Comparison of ENCODE assay signal across 33 mouse cellular contexts in the genomic region with DNA sequence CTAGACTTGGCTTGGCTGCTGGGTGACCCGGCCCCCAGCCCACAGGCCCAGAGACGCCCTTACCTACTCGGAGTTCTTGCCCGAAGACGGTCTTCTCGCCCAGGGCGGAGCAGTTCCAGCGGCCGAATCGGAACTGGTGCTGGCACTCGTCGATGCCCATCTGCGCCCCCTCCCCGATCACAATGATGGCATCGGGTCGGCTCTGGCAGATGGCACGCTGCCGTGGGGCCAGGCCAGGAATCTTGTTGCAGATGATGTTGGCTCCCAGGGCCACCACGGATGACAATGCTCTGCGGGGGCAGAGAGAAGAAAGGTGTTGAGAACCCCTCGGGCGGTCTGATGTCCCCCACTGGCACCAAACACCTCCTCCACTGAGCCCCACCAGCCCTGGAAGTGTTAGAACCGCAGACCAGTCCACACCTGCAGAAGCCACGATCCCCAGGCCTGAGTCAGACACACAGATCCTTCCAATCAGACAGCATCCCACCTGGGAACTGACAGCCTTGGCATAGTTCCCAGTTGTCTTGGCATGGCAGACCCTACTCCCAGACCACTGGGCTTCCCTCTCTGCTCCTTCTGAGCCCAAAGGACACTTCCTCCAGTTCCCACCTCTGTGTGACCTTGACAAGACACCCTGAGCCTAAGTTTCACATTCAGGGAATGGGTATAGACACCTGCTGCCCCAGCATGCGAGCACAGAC. TPM values are rescaled to one million over a fixed set of nuclear protein-coding genes. Genes with fewer than 3 reads are reported as not detected.
DNase-seq lines count a peak whose midpoint lies in the region; ATAC-seq and TF ChIP-seq lines count a peak whose summit lies in the region.
"Had no signal": no experiment of that assay in that cellular context is flagged by ENCODE, and none has a peak within 500 bp of the region (broad histone marks: within the 10 kb centered on the region; RNA-seq: fewer than 3 reads in every experiment).

No protein-coding gene starts in this region.

- 83% methylated on average over 25 of the region's 25 CpGs for WGBS in forebrain, embryonic 13.5 days
- WGBS in forebrain, embryonic 16.5 days = 82% methylated on average over 25 of the region's 25 CpGs

- H3K27ac ChIP-seq in forebrain, embryonic 13.5 days = 0 out of 2 replicates have a peak overlapping the region, but pooled peaks have one; percentile 25
- H3K27ac ChIP-seq in forebrain, embryonic 16.5 days (ENCODE audit: low read length) = no peak overlapping the region; the same call in 1 of the 2 replicates
- H3K27ac ChIP-seq: forebrain, embryonic 10.5 days; gastrocnemius, adult 2 months had no signal

- TF ChIP-seq CTCF in brain, embryonic 14.5 days (IDR thresholded peaks at IDR 0.05; ENCODE audit: borderline replicate concordance, extremely low read depth, insufficient read depth, insufficient read length) = no peak

- peaks cover 16% of the 10 kb centered on the region; the same call in 1 of the 2 replicates for H3K36me3 ChIP-seq in forebrain, embryonic 13.5 days (ENCODE audit: poor library complexity, severe bottlenecking)
- no peaks in the 10 kb centered on the region for H3K36me3 ChIP-seq in forebrain, embryonic 16.5 days (ENCODE audit: control insufficient read depth, insufficient read depth)

- no peaks in the 10 kb centered on the region; the same call in 1 of the 2 replicates for H3K9me3 ChIP-seq in forebrain, embryonic 13.5 days (replicated peaks)
- H3K9me3 ChIP-seq in forebrain, embryonic 16.5 days (ENCODE audit: control insufficient read depth, low read length) = peaks cover 4% of the 10 kb centered on the region; the same call in 1 of the 2 replicates
- H3K9me3 ChIP-seq: forebrain, embryonic 10.5 days had no signal

- DNase-seq in left cerebral cortex, postnatal 4 days = peak; percentile 82
- no peak for DNase-seq in left cerebral cortex, adult 8-10 months (ENCODE audit: low spot score in 2 of 2)
- peak; percentile 39 for DNase-seq in brain, embryonic 14.5 days (ENCODE audit: low read depth)
- DNase-seq in ovary, postnatal 14 days (ENCODE audit: low spot score) = no peak
- DNase-seq: adrenal gland, adult 2 months; adrenal gland, postnatal 14 days; cerebellum, adult 18-20 months; cerebellum, adult 9-11 months; forebrain, postnatal 0 days; gastrocnemius, adult 2 months; gastrocnemius, postnatal 14 days; heart, adult 11 months had no signal

- intact Hi-C loops in left cerebral cortex, postnatal 4 days (cut with DNase I) = no loop called here

- TF ChIP-seq POLR2A in brain, embryonic 14.5 days (IDR thresholded peaks at IDR 0.05; ENCODE audit: borderline replicate concordance, extremely low read depth, insufficient read depth, insufficient read length, poor library complexity, severe bottlenecking) = no peak

- no peak overlapping the region for H3K4me3 ChIP-seq in forebrain, embryonic 13.5 days
- H3K4me3 ChIP-seq in forebrain, embryonic 16.5 days (replicated peaks; ENCODE audit: low read length) = no peak overlapping the region
- H3K4me3 ChIP-seq: forebrain, embryonic 10.5 days; gastrocnemius, adult 2 months; hindbrain, embryonic 13.5 days had no signal

- H3K4me1 ChIP-seq in forebrain, embryonic 13.5 days = peaks cover 13% of the 10 kb centered on the region
- H3K4me1 ChIP-seq in forebrain, embryonic 16.5 days (replicated peaks; ENCODE audit: control insufficient read depth, insufficient read depth, low read length) = peaks cover 13% of the 10 kb centered on the region

- H3K9ac ChIP-seq in forebrain, embryonic 13.5 days = no peak overlapping the region
- H3K9ac ChIP-seq in forebrain, embryonic 16.5 days (replicated peaks; ENCODE audit: low read depth, low read length) = no peak overlapping the region
- H3K9ac ChIP-seq: forebrain, postnatal 0 days; hindbrain, embryonic 13.5 days had no signal

- H3K4me2 ChIP-seq in forebrain, embryonic 13.5 days = no peak overlapping the region
- H3K4me2 ChIP-seq in forebrain, embryonic 16.5 days (ENCODE audit: low read length) = no peak overlapping the region
- H3K4me2 ChIP-seq: heart, embryonic 11.5 days; hindbrain, embryonic 13.5 days had no signal

- no peaks in the 10 kb centered on the region for H3K27me3 ChIP-seq in forebrain, embryonic 13.5 days
- H3K27me3 ChIP-seq in forebrain, embryonic 16.5 days (replicated peaks; ENCODE audit: control insufficient read depth, insufficient read depth, low read length) = no peaks in the 10 kb centered on the region
- H3K27me3 ChIP-seq: hindbrain, embryonic 13.5 days had no signal

- no peak for ATAC-seq in forebrain, embryonic 13.5 days
- no peak for ATAC-seq in forebrain, embryonic 16.5 days
- ATAC-seq: CD4-positive, CD25-positive, alpha-beta regulatory T cell, adult 4 months; forebrain, postnatal 0 days; hindbrain, embryonic 16.5 days; inflammation-experienced regulatory T-cells, adult 6 months; intestine, embryonic 16.5 days had no signal

RNA-seq across cellular contexts. Expression of a gene that starts 23.3 kb away (rescaled TPM):
- polyA plus RNA-seq in forebrain, embryonic 13.5 days (2015; fragmentation: Nextera tagmentation; extraction: Ambion mirVana) = 84.0 and 92.2 TPM in 2 replicates
- polyA plus RNA-seq in forebrain, embryonic 16.5 days (2015; fragmentation: Nextera tagmentation; extraction: Ambion mirVana) = 110 and 125 TPM in 2 replicates
- total RNA-seq in left cerebral cortex, postnatal 4 days (2021) = 10 to 100 TPM; 65.6 to 67.5 TPM
- 10 to 100 TPM; 30.9 to 37.9 (median 35.1) TPM for total RNA-seq in left cerebral cortex, adult 8-10 months (2022)
- polyA plus RNA-seq in brain, embryonic 14.5 days (2012; rRNA removed) = 56.4 and 72.5 TPM in 2 replicates
- total RNA-seq: gastrocnemius, adult 2 months; hematopoietic stem cell, adult 5-6 weeks; MEL had no signal
- polyA plus RNA-seq: CD4-positive, CD25-positive, alpha-beta regulatory T cell, adult 4 months; inflammation-experienced regulatory T-cells, adult 6 months had no signal

RNA-seq across cellular contexts. Expression of a gene that starts 56.0 kb away (rescaled TPM):
- not detected in 2 replicates for polyA plus RNA-seq in forebrain, embryonic 13.5 days (2015; fragmentation: Nextera tagmentation; extraction: Ambion mirVana)
- not detected in 2 replicates for polyA plus RNA-seq in forebrain, embryonic 16.5 days (2015; fragmentation: Nextera tagmentation; extraction: Ambion mirVana)
- not detected for total RNA-seq in left cerebral cortex, postnatal 4 days (2021)
- not detected for total RNA-seq in left cerebral cortex, adult 8-10 months (2022)
- 0.05 TPM in 1 of 2 replicates, not detected in the other for polyA plus RNA-seq in brain, embryonic 14.5 days (2012; rRNA removed)
- total RNA-seq: adrenal gland, adult 2 months; adrenal gland, postnatal 14 days; adrenal gland, postnatal 4 days; forebrain, postnatal 0 days; gastrocnemius, adult 2 months; gastrocnemius, postnatal 14 days; gastrocnemius, postnatal 4 days; heart, adult 8-10 months; heart, postnatal 25 days; hematopoietic stem cell, adult 5-6 weeks; MEL had no signal
- polyA plus RNA-seq: adrenal gland, adult 2 months; C2C12; CD4-positive, CD25-positive, alpha-beta regulatory T cell, adult 4 months; embryonic facial prominence, embryonic 11.5 days; embryonic facial prominence, embryonic 14.5 days; forebrain, embryonic 10.5 days; forebrain, postnatal 0 days; frontal cortex, adult 2 months; heart, embryonic 11.5 days; heart, embryonic 14.5 days; heart, postnatal 0 days; hindbrain, embryonic 13.5 days; hindbrain, embryonic 16.5 days; inflammation-experienced regulatory T-cells, adult 6 months; intestine, embryonic 16.5 days had no signal

Comparison
In these comparisons a context has a peak if more than half of its experiments do, and no peak if none do; other contexts are left out.
1. DNase-seq: peak in left cerebral cortex, postnatal 4 days (single experiment) and brain, embryonic 14.5 days (single experiment); none in left cerebral cortex, adult 8-10 months (0 of 2) and ovary, postnatal 14 days (single experiment).